Mouse (Mus musculus) heart, postnatal 0 days (tissue): Measurements from ENCODE around the gene Nop2.

Source experiments
- CTCF ChIP-seq: IDR thresholded peaks from 2 replicates; pipeline ENCODE4 v1.5.1; 2016; ENCODE audit warnings: antibody characterized with exemption, control low read depth, low read depth
- EP300 ChIP-seq: IDR thresholded peaks from 2 replicates; pipeline ENCODE4 v1.6.1; 2016; ENCODE audit warnings: antibody characterized with exemption, low read depth

DNA sequence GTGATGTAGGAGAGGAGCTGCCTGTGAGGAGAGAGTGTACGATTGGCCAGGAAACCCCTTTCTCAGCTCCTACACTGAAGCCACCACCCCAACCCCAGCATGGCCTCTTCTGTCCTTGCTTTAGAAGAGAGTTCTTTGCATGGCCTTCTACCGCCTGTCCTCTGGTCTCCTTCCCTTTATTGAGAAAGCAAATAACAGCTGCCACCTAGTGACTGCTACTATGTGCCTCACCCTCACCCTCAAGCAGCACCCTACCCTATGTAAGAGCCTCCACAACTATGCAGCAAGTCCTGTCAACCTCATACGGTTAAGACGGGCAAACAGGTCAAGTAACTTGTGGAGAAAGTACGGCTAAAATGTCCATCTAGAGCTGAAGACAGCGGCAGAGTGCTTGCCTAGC, 38.5 kb downstream of the Nop2 start:
- peak; percentile 59 for TF ChIP-seq CTCF
- no peak for TF ChIP-seq EP300
